Mouse (Mus musculus): ENCODE results near the gene 9530068E07Rik. TPM values are rescaled to one million over a fixed set of nuclear protein-coding genes. Genes with fewer than 3 reads are reported as not detected.
"Not testable (repeated sequence)": the region's sequence is repeated elsewhere in the genome, so short reads cannot be mapped to it uniquely, and the experiment has no call there.

9530068E07Rik gene
- polyA plus RNA-seq (2012; rRNA removed) = 88.1 and 88.6 TPM in 2 replicates

DNA sequence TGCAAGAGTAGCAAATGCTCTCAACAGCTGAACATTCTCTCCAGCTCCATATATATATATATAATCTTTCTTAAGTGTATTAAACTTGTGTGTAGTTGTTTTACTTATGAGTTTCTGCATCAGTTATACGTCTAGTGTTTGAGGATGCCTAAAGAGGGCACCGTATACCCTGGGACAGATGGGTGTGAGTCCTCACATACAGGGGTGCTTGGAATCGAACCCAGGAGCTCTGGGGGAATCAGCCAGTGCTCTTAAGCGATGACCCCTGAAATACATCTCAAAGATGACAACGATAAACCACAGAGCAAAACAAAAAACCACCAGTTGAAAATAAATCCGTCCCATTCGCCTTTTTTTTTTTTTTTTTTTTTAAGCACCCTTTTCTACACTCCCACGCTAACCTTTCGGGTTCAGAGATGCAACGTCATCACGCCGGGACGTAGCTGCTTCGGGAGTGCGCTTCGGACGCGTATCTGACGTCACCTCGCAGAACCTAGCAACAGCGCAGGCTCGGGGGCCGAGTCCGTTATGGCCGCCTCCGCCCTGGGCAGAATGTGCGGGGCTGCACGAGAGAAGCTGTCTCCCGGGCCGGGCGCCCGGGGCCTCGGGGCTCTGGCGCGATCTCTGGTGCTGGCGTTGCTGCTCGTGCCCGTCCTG, at the start of gene 9530068E07Rik:
TSS of gene 9530068E07Rik (plus strand) at position 489 of the 657 bp plus-strand sequence.
- TF ChIP-seq CTCF (IDR thresholded peaks at IDR 0.05; ENCODE audit: borderline replicate concordance, insufficient read depth, low read depth, low read length) = no peak
- peak; percentile 84 for TF ChIP-seq POLR2A (IDR thresholded peaks at IDR 0.05; ENCODE audit: borderline replicate concordance, insufficient read depth, low read length)
- Histone ChIP-seq H3K27me3 (ENCODE audit: control insufficient read depth, insufficient read depth, low read length) (no peaks in the 10 kb centered on the region), H3K27ac (ENCODE audit: insufficient read depth, low read length) (peak within 1 kb of the TSS; percentile 53), H3K4me3 (replicated peaks; ENCODE audit: insufficient read depth, low read depth, low read length) (peak within 1 kb of the TSS; percentile 58), H3K4me1 (ENCODE audit: control insufficient read depth, insufficient read depth, low read length) (no peaks in the 10 kb centered on the region)
- DNase-seq = peak; percentile 93 to 94
- WGBS = under 1% methylated on average over 38 of the region's 38 CpGs

DNA sequence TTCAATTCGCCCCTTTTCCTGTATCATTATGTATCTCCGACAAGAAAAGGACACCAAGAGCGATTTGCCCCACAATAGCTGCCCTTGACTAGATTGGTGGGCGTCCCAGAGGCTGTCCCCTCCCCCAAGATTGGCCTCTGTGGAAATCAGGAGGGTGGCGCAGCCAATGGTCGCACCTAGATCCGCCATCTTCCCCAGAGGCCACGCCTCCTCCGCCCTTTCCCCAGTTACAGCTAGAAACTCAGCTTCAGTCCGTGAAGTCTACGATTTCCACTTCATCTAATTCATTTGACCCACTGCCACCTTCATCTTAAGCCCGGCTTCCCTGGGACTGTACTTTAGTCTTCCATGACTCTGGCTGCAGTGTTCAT, 49.6 kb upstream of the 9530068E07Rik start:
- Histone ChIP-seq H3K27me3 (ENCODE audit: control insufficient read depth, insufficient read depth, low read length) (no peaks in the 10 kb centered on the region), H3K27ac (ENCODE audit: insufficient read depth, low read length) (no peak overlapping the region), H3K4me3 (replicated peaks; ENCODE audit: insufficient read depth, low read depth, low read length) (no peak overlapping the region), H3K4me1 (ENCODE audit: control insufficient read depth, insufficient read depth, low read length) (peaks cover 2% of the 10 kb centered on the region; the same call in 1 of the 2 replicates)
- 9% methylated on average over 12 of the region's 12 CpGs for WGBS
- TF ChIP-seq POLR2A (IDR thresholded peaks at IDR 0.05; ENCODE audit: borderline replicate concordance, insufficient read depth, low read length) (no peak), CTCF (IDR thresholded peaks at IDR 0.05; ENCODE audit: borderline replicate concordance, insufficient read depth, low read depth, low read length) (no peak)
- no peak for DNase-seq

DNA sequence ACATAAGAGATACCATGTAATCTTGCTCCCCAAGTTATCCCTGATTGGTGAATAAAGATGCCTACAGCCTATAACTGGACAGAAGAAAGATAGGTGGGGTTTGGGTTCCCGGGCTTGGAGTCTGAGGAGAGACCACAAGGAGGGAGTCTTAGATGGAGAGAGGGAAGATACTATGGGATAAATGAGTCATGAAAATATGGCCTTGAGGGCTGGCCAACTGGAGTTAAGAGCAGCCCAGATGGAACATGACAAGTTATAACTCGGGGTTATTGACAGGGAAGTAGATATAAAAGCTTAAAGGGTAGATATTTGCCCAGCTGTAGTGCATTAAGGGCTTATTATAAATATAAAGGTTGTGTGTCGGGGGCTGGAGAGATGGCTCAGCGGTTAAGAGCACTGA, 48.1 kb upstream of the 9530068E07Rik start:
- no peaks in the 10 kb centered on the region for H3K27me3 ChIP-seq (ENCODE audit: control insufficient read depth, insufficient read depth, low read length)
- TF ChIP-seq POLR2A (IDR thresholded peaks at IDR 0.05; ENCODE audit: borderline replicate concordance, insufficient read depth, low read length) (no peak), CTCF (IDR thresholded peaks at IDR 0.05; ENCODE audit: borderline replicate concordance, insufficient read depth, low read depth, low read length) (no peak)
- DNase-seq = no peak
- peaks cover 4% of the 10 kb centered on the region; the same call in 1 of the 2 replicates for H3K4me1 ChIP-seq (ENCODE audit: control insufficient read depth, insufficient read depth, low read length)
- H3K4me3 ChIP-seq (replicated peaks; ENCODE audit: insufficient read depth, low read depth, low read length) = no peak overlapping the region
- H3K27ac ChIP-seq (ENCODE audit: insufficient read depth, low read length) = no peak overlapping the region
- 86% methylated on average over 4 of the region's 4 CpGs for WGBS

GRCm38 (mm10) chr11:52348724-52349123, 47.5 kb upstream of the 9530068E07Rik start:
- Histone ChIP-seq H3K4me3 (replicated peaks; ENCODE audit: insufficient read depth, low read depth, low read length) (no peak overlapping the region), H3K27me3 (ENCODE audit: control insufficient read depth, insufficient read depth, low read length) (no peaks in the 10 kb centered on the region), H3K27ac (ENCODE audit: insufficient read depth, low read length) (no peak overlapping the region), H3K4me1 (ENCODE audit: control insufficient read depth, insufficient read depth, low read length) (peaks cover 4% of the 10 kb centered on the region; the same call in 1 of the 2 replicates)
- TF ChIP-seq POLR2A (IDR thresholded peaks at IDR 0.05; ENCODE audit: borderline replicate concordance, insufficient read depth, low read length) = no peak
- no peak for TF ChIP-seq CTCF (IDR thresholded peaks at IDR 0.05; ENCODE audit: borderline replicate concordance, insufficient read depth, low read depth, low read length)
- 73% methylated on average over 3 of the region's 3 CpGs for WGBS
- no peak for DNase-seq

GRCm38 (mm10) chr11:52350924-52351323, 45.3 kb upstream of the 9530068E07Rik start:
- Histone ChIP-seq H3K4me1 (ENCODE audit: control insufficient read depth, insufficient read depth, low read length) (peaks cover 4% of the 10 kb centered on the region; the same call in 1 of the 2 replicates), H3K27me3 (ENCODE audit: control insufficient read depth, insufficient read depth, low read length) (no peaks in the 10 kb centered on the region), H3K4me3 (replicated peaks; ENCODE audit: insufficient read depth, low read depth, low read length) (no peak overlapping the region), H3K27ac (ENCODE audit: insufficient read depth, low read length) (no peak overlapping the region)
- 5% methylated on average over 9 of the region's 9 CpGs for WGBS
- DNase-seq = no peak
- no peak for TF ChIP-seq POLR2A (IDR thresholded peaks at IDR 0.05; ENCODE audit: borderline replicate concordance, insufficient read depth, low read length)
- no peak for TF ChIP-seq CTCF (IDR thresholded peaks at IDR 0.05; ENCODE audit: borderline replicate concordance, insufficient read depth, low read depth, low read length)

- no peak for DNase-seq
- TF ChIP-seq CTCF (IDR thresholded peaks at IDR 0.05; ENCODE audit: borderline replicate concordance, insufficient read depth, low read depth, low read length) (no peak), POLR2A (IDR thresholded peaks at IDR 0.05; ENCODE audit: borderline replicate concordance, insufficient read depth, low read length) (no peak)
- WGBS = 95% methylated on average over 3 of the region's 3 CpGs
- no peaks in the 10 kb centered on the region for H3K27me3 ChIP-seq (ENCODE audit: control insufficient read depth, insufficient read depth, low read length)
- H3K4me3 ChIP-seq (replicated peaks; ENCODE audit: insufficient read depth, low read depth, low read length) = no peak overlapping the region
- 0 out of 2 replicates have a peak, but pooled peaks cover 4% of the 10 kb centered on the region for H3K4me1 ChIP-seq (ENCODE audit: control insufficient read depth, insufficient read depth, low read length)
- H3K27ac ChIP-seq (ENCODE audit: insufficient read depth, low read length) = no peak overlapping the region
Measured at GRCm38 (mm10) chr11:52352271-52352670, 44.0 kb upstream of the 9530068E07Rik start.

DNA sequence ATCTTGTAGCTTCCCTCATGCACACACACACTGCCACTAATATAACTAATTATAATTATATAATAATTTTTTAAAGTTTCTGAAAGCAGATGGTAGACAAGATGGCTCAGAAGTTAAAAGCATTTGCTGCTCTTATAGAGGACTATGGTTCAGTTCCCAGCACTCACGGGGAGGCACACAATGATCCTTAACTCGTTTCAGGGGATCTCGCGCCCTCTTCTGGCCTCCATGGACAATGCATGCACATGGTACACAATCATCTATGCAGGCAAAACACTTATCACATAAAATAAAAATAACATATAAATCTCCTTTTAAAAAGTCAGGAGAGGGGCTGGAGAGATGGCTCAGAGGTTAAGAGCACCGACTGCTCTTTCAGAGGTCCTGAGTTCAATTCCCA, 41.6 kb upstream of the 9530068E07Rik start:
- no peak for DNase-seq
- WGBS = 81% methylated on average over 5 of the region's 5 CpGs
- TF ChIP-seq CTCF (IDR thresholded peaks at IDR 0.05; ENCODE audit: borderline replicate concordance, insufficient read depth, low read depth, low read length) (no peak), POLR2A (IDR thresholded peaks at IDR 0.05; ENCODE audit: borderline replicate concordance, insufficient read depth, low read length) (no peak)
- Histone ChIP-seq H3K4me3 (replicated peaks; ENCODE audit: insufficient read depth, low read depth, low read length) (no peak overlapping the region), H3K27me3 (ENCODE audit: control insufficient read depth, insufficient read depth, low read length) (no peaks in the 10 kb centered on the region), H3K27ac (ENCODE audit: insufficient read depth, low read length) (no peak overlapping the region), H3K4me1 (ENCODE audit: control insufficient read depth, insufficient read depth, low read length) (peaks cover 4% of the 10 kb centered on the region; the same call in 1 of the 2 replicates)

GRCm38 (mm10) chr11:52355601-52356000, 40.6 kb upstream of the 9530068E07Rik start:
- WGBS = 76% methylated on average over 1 of the region's 1 CpGs
- no peak for DNase-seq
- TF ChIP-seq POLR2A (IDR thresholded peaks at IDR 0.05; ENCODE audit: borderline replicate concordance, insufficient read depth, low read length) = no peak
- TF ChIP-seq CTCF (IDR thresholded peaks at IDR 0.05; ENCODE audit: borderline replicate concordance, insufficient read depth, low read depth, low read length) = no peak
- peaks cover 10% of the 10 kb centered on the region; the same call in 1 of the 2 replicates for H3K4me1 ChIP-seq (ENCODE audit: control insufficient read depth, insufficient read depth, low read length)
- H3K27ac ChIP-seq (ENCODE audit: insufficient read depth, low read length) = no peak overlapping the region
- H3K27me3 ChIP-seq (ENCODE audit: control insufficient read depth, insufficient read depth, low read length) = no peaks in the 10 kb centered on the region
- H3K4me3 ChIP-seq (replicated peaks; ENCODE audit: insufficient read depth, low read depth, low read length) = no peak overlapping the region

- not testable (repeated sequence) for H3K27me3 ChIP-seq (ENCODE audit: control insufficient read depth, insufficient read depth, low read length); DNase-seq; H3K27ac ChIP-seq (ENCODE audit: insufficient read depth, low read length); H3K4me3 ChIP-seq (replicated peaks; ENCODE audit: insufficient read depth, low read depth, low read length); H3K4me1 ChIP-seq (ENCODE audit: control insufficient read depth, insufficient read depth, low read length)
- WGBS = 98% methylated on average over 5 of the region's 5 CpGs
Measured at GRCm38 (mm10) chr11:52357091-52357490, 39.1 kb upstream of the 9530068E07Rik start.

Data from cerebellum, adult 2 months (tissue).